Mouse (Mus musculus): Measurements from ENCODE around the gene Sgta. TPM values are rescaled to one million over a fixed set of nuclear protein-coding genes. Genes with fewer than 3 reads are reported as not detected.

Gene Sgta
- polyA plus RNA-seq (2015; fragmentation: Nextera tagmentation; extraction: Ambion mirVana): 183 and 187 TPM in 2 replicates

DNA sequence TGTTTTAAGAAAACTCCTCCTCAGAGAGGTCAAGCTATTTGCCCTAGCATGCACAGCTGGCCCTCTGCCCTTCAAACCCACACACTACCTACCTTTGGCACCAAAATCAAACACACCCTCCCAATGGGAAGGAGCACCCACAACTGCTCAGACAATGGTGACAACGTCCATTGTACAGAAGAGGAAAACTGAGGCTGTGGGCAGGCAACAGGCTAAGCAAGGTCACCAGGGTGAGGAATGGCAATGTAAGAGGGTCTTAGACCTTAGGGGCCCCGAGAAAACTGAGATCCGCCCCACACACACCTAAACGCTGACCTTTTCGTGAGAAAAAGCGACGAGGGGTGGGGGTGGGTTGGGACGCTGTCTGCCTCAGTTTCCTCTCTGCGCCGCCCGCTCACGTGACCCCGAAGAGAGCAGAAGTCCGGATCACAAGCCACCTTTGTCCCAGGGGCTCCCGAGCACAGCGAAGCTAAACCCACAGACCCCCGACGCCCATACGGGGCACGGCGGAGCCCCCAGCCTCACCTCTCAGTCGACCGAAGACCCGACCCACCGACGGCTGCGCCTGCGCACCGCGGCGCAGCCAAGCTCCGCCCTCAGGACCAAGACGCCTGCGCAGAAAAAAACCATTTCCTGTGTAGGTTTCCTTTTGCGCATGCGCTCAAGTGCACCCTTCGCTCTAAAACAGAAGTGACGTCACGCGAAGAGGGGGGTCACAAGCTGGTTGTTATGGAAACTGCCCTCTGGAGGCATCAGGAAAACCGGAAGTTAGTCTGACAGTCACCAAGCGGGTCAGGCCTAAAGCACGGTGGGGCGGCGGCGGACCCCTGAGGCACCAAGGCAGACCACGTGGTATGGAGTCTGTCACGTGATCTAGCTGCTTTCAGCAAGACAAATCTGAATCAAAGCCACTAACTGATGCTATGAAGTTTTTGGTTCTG, at the start of gene Sgta:
Gene Sgta (minus strand): TSS at position 579 of the 941 bp plus-strand sequence.
- WGBS: under 1% methylated on average over 48 of the region's 48 CpGs
- Histone ChIP-seq H3K9ac (ENCODE audit: low read length) (peak within 1 kb of the TSS; percentile 94), H3K4me1 (replicated peaks; ENCODE audit: control insufficient read depth, insufficient read depth, low read length) (peaks cover 9% of the 10 kb centered on the region), H3K27ac (ENCODE audit: low read length) (peak within 1 kb of the TSS; percentile 43; the same call in 1 of the 2 replicates), H3K9me3 (ENCODE audit: control insufficient read depth, low read length) (no peaks in the 10 kb centered on the region), H3K4me2 (ENCODE audit: low read depth, low read length) (peak within 1 kb of the TSS; percentile 95), H3K27me3 (ENCODE audit: control insufficient read depth, insufficient read depth, low read depth, low read length) (no peaks in the 10 kb centered on the region), H3K4me3 (ENCODE audit: low read length) (peak within 1 kb of the TSS; percentile 97), H3K36me3 (ENCODE audit: control insufficient read depth, insufficient read depth, low read length) (no peaks in the 10 kb centered on the region)
- peak; percentile 98 for ATAC-seq (ENCODE audit: low read depth)

DNA sequence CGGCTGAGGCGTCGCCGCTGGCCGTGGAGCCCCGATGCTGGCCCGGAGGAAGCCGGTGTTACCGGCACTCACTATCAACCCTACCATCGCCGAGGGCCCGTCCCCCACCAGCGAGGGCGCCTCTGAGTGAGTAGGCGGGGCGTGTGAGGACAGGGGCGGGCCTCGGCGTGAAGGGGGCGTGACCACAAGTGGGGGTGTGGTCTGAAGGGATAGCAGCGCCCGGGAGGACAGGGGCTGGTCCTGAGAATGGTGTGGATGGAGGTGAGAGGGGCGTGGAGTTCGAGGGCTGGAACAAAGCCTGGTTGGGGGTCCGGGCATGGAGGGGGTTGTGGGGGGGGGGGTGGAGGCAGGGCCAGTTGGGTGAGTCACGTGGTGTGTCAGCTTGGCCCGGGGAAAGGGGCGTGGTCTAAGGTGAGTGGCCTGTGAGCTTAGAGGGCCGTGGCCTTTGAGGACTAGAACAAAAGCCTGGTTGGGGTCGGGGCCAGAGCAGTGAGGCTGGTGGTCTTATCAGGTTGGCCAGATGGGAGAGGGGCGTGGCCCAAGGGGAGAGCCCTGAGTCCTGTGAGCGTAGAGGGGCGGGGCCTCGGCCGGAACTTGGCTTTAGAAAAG, 46.2 kb upstream of the Sgta start:
- Histone ChIP-seq H3K9me3 (ENCODE audit: control insufficient read depth, low read length) (no peaks in the 10 kb centered on the region), H3K36me3 (ENCODE audit: control insufficient read depth, insufficient read depth, low read length) (peaks cover 24% of the 10 kb centered on the region), H3K9ac (ENCODE audit: low read length) (peak overlapping the region; percentile 96), H3K27ac (ENCODE audit: low read length) (peak overlapping the region; percentile 100), H3K27me3 (ENCODE audit: control insufficient read depth, insufficient read depth, low read depth, low read length) (no peaks in the 10 kb centered on the region), H3K4me2 (ENCODE audit: low read depth, low read length) (peak overlapping the region; percentile 76), H3K4me3 (ENCODE audit: low read length) (peak overlapping the region; percentile 97), H3K4me1 (replicated peaks; ENCODE audit: control insufficient read depth, insufficient read depth, low read length) (peaks cover 9% of the 10 kb centered on the region)
- under 1% methylated on average over 35 of the region's 35 CpGs for WGBS
- ATAC-seq (ENCODE audit: low read depth): peak; percentile 94

DNA sequence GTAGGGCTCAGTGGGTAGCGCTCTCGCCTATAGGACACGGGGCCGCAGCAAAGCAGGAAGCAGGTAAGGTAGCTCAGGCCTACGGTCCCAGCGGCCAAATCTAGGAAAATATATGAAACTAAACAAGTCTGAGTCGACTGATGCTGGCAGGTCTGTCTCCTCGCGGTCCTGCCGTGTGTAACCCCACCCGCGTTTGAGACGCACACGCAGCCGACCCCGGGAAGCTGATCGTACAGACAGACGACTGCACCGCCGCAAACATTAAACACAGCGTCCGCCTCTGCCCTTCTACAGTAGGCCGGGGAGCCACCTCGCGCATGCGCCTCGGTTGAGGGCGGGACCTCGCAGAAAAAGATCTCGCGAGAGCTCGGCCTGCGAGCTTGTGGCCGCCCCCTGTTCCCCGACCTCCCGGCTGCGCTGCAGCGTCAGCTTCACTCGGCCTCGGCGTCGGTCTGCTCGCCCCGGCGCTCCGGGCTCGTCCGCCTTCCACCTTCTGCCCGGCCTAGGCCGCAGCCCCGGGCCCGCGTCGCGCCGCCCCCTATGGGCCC, 45.7 kb upstream of the Sgta start, which contains the start of gene Map2k2:
Gene Map2k2 (plus strand): TSS at position 351 of the 548 bp plus-strand sequence.
- Histone ChIP-seq H3K27ac (ENCODE audit: low read length) (peak within 1 kb of the TSS; percentile 100), H3K27me3 (ENCODE audit: control insufficient read depth, insufficient read depth, low read depth, low read length) (no peaks in the 10 kb centered on the region), H3K36me3 (ENCODE audit: control insufficient read depth, insufficient read depth, low read length) (peaks cover 19% of the 10 kb centered on the region), H3K4me3 (ENCODE audit: low read length) (peak within 1 kb of the TSS; percentile 97), H3K9me3 (ENCODE audit: control insufficient read depth, low read length) (no peaks in the 10 kb centered on the region), H3K4me2 (ENCODE audit: low read depth, low read length) (peak within 1 kb of the TSS; percentile 76), H3K9ac (ENCODE audit: low read length) (peak within 1 kb of the TSS; percentile 96), H3K4me1 (replicated peaks; ENCODE audit: control insufficient read depth, insufficient read depth, low read length) (peaks cover 9% of the 10 kb centered on the region)
- WGBS: under 1% methylated on average over 56 of the region's 56 CpGs
- peak; percentile 97 for ATAC-seq (ENCODE audit: low read depth)

DNA sequence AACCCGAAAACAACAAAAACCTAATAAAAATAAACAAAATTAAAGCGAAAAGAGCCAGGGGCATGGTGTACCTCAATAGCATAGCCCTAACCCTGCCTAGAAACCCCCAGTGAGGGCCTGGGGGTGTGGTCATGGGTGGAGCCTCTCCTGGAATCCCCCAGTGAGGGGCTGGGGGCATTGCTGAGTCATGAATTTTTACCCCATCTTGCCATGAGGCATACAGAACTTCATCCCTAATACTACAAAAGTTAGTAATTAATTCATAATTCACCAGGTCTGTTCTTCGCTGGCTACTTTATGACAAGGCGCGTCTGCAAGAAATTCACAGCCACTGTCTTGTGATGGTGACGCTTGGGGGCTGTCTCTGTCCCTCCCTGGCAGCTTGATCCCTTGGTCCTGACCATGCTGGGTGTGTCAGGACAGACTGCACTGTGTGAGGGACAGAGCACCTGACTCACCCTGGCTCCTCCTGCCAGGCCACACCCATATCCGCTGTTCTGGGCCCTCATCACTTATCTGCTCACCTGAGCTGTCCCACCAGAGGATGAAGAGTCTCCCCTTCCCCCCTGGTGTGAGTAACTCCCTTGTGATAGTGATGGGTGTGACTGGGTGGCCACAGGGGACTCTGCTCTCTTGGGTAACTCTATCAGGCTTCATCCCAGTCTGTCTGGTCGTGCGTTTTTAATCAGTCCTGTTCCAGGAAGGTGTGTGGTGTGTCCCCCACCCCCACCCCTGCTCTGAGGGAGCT, 35.1 kb upstream of the Sgta start:
- Histone ChIP-seq H3K9ac (ENCODE audit: low read length) (no peak overlapping the region), H3K4me3 (ENCODE audit: low read length) (no peak overlapping the region), H3K4me1 (replicated peaks; ENCODE audit: control insufficient read depth, insufficient read depth, low read length) (no peaks in the 10 kb centered on the region), H3K27ac (ENCODE audit: low read length) (no peak overlapping the region), H3K27me3 (ENCODE audit: control insufficient read depth, insufficient read depth, low read depth, low read length) (no peaks in the 10 kb centered on the region; the same call in 1 of the 2 replicates), H3K4me2 (ENCODE audit: low read depth, low read length) (no peak overlapping the region), H3K36me3 (ENCODE audit: control insufficient read depth, insufficient read depth, low read length) (no peaks in the 10 kb centered on the region), H3K9me3 (ENCODE audit: control insufficient read depth, low read length) (0 out of 2 replicates have a peak, but pooled peaks cover 2% of the 10 kb centered on the region)
- no peak for ATAC-seq (ENCODE audit: low read depth)
- 52% methylated on average over 9 of the region's 9 CpGs for WGBS

DNA sequence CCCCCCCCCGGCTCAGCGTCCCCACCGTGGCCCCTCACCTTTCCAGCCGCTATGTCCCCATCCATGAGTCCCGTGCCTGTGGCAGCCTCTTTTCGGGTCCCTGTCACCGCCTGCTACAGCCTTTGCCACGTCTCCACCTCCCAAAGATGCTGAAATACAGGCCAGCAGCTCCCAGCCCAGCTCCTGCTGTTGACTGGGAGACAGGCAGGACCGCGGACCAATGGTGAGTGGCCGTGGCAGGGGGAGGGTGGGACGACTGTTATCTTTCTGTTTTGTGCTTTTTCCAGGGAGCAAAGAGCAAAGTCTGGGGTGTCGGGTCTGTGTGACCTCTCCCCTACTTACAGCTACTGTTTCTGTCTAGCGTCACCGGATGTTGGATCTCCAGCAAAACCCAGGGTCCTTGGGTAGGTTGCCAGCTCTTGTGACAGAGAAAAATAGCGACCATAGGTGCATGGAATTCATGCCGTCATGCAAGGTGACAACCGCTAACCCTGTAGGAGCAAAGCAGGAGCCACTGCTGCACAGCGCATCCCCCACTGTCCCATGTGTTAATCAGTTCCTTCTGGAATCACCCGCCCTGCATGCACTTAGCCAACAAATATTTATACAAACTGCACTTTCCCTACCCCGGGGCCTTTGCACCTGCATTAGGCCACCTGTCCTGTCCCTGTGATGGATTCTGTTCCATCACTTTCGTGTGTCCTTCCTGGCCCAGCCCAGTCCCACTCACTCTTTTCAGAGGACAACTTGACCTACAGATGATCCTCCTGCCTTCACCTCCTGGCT, 32.7 kb upstream of the Sgta start:
- no peaks in the 10 kb centered on the region; the same call in 1 of the 2 replicates for H3K27me3 ChIP-seq (ENCODE audit: control insufficient read depth, insufficient read depth, low read depth, low read length)
- no peak overlapping the region for H3K9ac ChIP-seq (ENCODE audit: low read length)
- no peaks in the 10 kb centered on the region; the same call in 1 of the 2 replicates for H3K4me1 ChIP-seq (replicated peaks; ENCODE audit: control insufficient read depth, insufficient read depth, low read length)
- 0 out of 2 replicates have a peak, but pooled peaks cover 2% of the 10 kb centered on the region for H3K9me3 ChIP-seq (ENCODE audit: control insufficient read depth, low read length)
- H3K4me2 ChIP-seq (ENCODE audit: low read depth, low read length): no peak overlapping the region
- 45% methylated on average over 20 of the region's 22 CpGs for WGBS
- no peaks in the 10 kb centered on the region for H3K36me3 ChIP-seq (ENCODE audit: control insufficient read depth, insufficient read depth, low read length)
- ATAC-seq (ENCODE audit: low read depth): no peak
- no peak overlapping the region for H3K27ac ChIP-seq (ENCODE audit: low read length)
- H3K4me3 ChIP-seq (ENCODE audit: low read length): no peak overlapping the region

DNA sequence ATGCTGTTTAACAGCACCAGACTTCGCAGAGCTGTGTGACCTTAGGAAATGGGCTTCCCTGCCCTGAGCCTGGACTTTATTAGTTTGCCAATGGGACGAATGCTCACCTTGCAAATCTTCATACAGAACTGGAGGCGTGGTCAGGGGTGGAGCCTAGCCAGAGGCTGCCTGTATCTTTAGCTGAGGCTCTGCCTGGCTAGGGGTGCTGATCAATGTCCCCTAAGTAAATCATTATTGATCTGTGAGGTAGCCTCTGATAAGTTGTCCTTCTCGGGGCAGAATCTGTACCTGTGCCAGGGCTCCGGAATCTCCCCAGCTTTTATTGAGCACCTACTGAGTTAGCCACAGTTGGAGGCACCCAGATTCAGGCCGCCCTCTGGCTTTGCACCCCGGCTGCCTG, 30.6 kb upstream of the Sgta start:
- H3K9ac ChIP-seq (ENCODE audit: low read length): no peak overlapping the region
- no peak overlapping the region for H3K4me3 ChIP-seq (ENCODE audit: low read length)
- no peak overlapping the region for H3K4me2 ChIP-seq (ENCODE audit: low read depth, low read length)
- no peak for ATAC-seq (ENCODE audit: low read depth)
- H3K36me3 ChIP-seq (ENCODE audit: control insufficient read depth, insufficient read depth, low read length): no peaks in the 10 kb centered on the region
- H3K27me3 ChIP-seq (ENCODE audit: control insufficient read depth, insufficient read depth, low read depth, low read length): no peaks in the 10 kb centered on the region; the same call in 1 of the 2 replicates
- H3K27ac ChIP-seq (ENCODE audit: low read length): no peak overlapping the region
- no peaks in the 10 kb centered on the region for H3K9me3 ChIP-seq (ENCODE audit: control insufficient read depth, low read length)
- no peaks in the 10 kb centered on the region; the same call in 1 of the 2 replicates for H3K4me1 ChIP-seq (replicated peaks; ENCODE audit: control insufficient read depth, insufficient read depth, low read length)
- 72% methylated on average over 7 of the region's 7 CpGs for WGBS

DNA sequence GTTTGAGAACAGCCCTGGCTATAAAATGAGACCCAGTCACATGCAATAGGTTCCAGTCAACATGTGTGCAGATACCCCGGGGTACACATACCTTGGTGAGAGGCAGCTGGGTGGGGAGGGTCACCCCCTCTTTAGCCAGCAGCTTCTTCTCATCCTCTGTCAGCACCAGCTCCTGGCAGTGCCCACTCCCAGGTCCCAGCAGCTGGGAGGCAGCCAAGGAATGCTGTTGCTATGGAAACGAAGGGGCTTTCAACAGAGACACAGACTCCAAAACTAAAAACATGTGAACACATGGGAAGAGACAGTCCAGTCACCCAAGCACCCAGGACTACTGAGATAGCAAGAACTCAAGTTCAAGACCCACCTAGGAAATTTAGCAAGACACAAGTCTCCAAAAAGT, 29.2 kb upstream of the Sgta start:
- Histone ChIP-seq H3K27ac (ENCODE audit: low read length) (no peak overlapping the region), H3K9ac (ENCODE audit: low read length) (no peak overlapping the region), H3K36me3 (ENCODE audit: control insufficient read depth, insufficient read depth, low read length) (no peaks in the 10 kb centered on the region), H3K4me1 (replicated peaks; ENCODE audit: control insufficient read depth, insufficient read depth, low read length) (no peaks in the 10 kb centered on the region; the same call in 1 of the 2 replicates), H3K9me3 (ENCODE audit: control insufficient read depth, low read length) (no peaks in the 10 kb centered on the region), H3K4me2 (ENCODE audit: low read depth, low read length) (no peak overlapping the region), H3K27me3 (ENCODE audit: control insufficient read depth, insufficient read depth, low read depth, low read length) (no peaks in the 10 kb centered on the region; the same call in 1 of the 2 replicates), H3K4me3 (ENCODE audit: low read length) (no peak overlapping the region)
- no peak for ATAC-seq (ENCODE audit: low read depth)
- 41% methylated on average over 2 of the region's 2 CpGs for WGBS

DNA sequence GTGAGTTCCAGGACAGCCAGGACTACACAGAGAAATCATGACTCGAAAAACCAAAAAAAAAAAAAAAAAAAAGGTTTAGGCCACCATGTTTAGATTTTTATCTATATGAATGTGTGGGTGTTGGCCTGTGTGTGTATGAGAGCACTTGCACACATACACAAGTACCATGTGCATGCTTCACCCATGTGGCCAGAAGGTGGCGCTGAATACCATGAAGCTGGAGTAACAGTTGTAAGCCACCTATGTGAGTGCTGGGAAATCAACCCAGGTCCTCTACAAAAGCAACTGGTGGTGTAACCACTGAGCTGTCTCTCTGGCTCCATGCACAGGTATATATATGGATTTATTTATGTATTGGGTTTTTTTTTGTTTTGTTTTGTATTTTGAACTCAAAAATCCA, 27.0 kb upstream of the Sgta start:
- 29% methylated on average over 2 of the region's 2 CpGs for WGBS
- no peaks in the 10 kb centered on the region for H3K9me3 ChIP-seq (ENCODE audit: control insufficient read depth, low read length)
- no peaks in the 10 kb centered on the region for H3K27me3 ChIP-seq (ENCODE audit: control insufficient read depth, insufficient read depth, low read depth, low read length)
- no peak overlapping the region for H3K4me3 ChIP-seq (ENCODE audit: low read length)
- H3K27ac ChIP-seq (ENCODE audit: low read length): no peak overlapping the region
- H3K36me3 ChIP-seq (ENCODE audit: control insufficient read depth, insufficient read depth, low read length): no peaks in the 10 kb centered on the region
- no peaks in the 10 kb centered on the region; the same call in 1 of the 2 replicates for H3K4me1 ChIP-seq (replicated peaks; ENCODE audit: control insufficient read depth, insufficient read depth, low read length)
- no peak overlapping the region for H3K4me2 ChIP-seq (ENCODE audit: low read depth, low read length)
- ATAC-seq (ENCODE audit: low read depth): no peak
- H3K9ac ChIP-seq (ENCODE audit: low read length): no peak overlapping the region
